Mouse (Mus musculus) liver, adult 2 months (tissue): ENCODE measurements around the gene Spg7.

Experiments used
- CTCF ChIP-seq: fragments of 200-500 bp; IDR thresholded peaks from 2 replicates; pipeline ENCODE4 v1.5.1; 2011; ENCODE audit warnings: low read depth, low read length, control low read depth
- POLR2A ChIP-seq: fragments of 200-500 bp; IDR thresholded peaks from 2 replicates; pipeline ENCODE4 v1.6.1; 2011; ENCODE audit warnings: low read length, control low read depth; ENCODE audit not compliant: insufficient read depth; ENCODE audit errors: extremely low read depth

DNA sequence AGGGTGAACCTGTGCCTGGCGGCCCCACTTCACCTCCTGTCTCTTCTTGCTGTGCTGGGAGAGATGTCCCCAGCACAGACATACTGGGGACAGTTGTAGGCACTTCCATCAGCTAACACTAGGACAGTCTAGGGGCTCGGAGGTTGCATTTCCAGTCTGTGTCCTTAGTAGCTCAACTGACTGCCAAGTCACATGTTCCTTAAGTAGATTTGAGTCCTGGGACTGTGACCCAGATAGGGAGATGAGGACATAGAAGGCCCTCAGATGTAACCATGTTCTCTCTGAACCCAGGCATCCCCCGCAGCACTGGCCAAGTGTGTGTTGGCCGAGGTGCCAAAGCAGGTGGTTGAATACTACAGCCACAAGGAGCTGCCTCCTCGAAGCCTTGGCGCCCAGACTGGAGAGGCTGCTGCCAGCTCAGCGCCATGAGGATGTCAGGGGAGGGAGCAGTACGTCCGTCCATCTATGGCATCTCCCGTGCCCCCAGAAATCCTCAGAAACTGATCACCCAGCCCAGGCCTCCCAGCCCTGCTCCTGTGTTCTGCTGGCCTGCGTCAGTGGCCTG is 71.5 kb downstream of the Spg7 start:
- TF ChIP-seq CTCF: no peak
- no peak for TF ChIP-seq POLR2A
